Mouse (Mus musculus) cortical plate, adult 2 months (tissue): ENCODE results near the gene Plekhh3.

ENCODE experiments used
- CTCF ChIP-seq: fragments of 200-500 bp; IDR thresholded peaks from 2 replicates; pipeline ENCODE4 v1.5.1; 2011; ENCODE audit warnings: mild to moderate bottlenecking, control low read depth, low read length; ENCODE audit not compliant: insufficient read depth; ENCODE audit errors: extremely low read depth
- POLR2A ChIP-seq: fragments of 200-500 bp; IDR thresholded peaks from 2 replicates; pipeline ENCODE4 v1.6.1; 2011; ENCODE audit warnings: mild to moderate bottlenecking, low read length, control low read depth; ENCODE audit not compliant: insufficient read depth; ENCODE audit errors: extremely low read depth

- TF ChIP-seq POLR2A (no peak), CTCF (no peak)
Observed at GRCm38 (mm10) chr11:101146377-101146776, 24.8 kb downstream of the Plekhh3 start.
